Mouse (Mus musculus): ENCODE data around the gene Ercc1.

Gene Ercc1

GRCm38 (mm10) chr7:19399496-19400280 lies 55.1 kb downstream of the Ercc1 start:
- in situ Hi-C loops (cut with MboI; ENCODE audit: low pct_unique_long_range_greater_than_20kb in 1 of 2, low sequenced_read_pairs in 2 of 2, unreplicated experiment in 1 of 2) = loop anchor here in 1 of 2 experiments (25.0 kb wide), 1 partner anchor 388 kb away; the partner anchor contains the start of gene Cblc

GRCm38 (mm10) chr7:19400946-19401345 lies 56.4 kb downstream of the Ercc1 start:
- in situ Hi-C loops (cut with MboI; ENCODE audit: low pct_unique_long_range_greater_than_20kb in 1 of 2, low sequenced_read_pairs in 2 of 2, unreplicated experiment in 1 of 2) = loop anchor here in 1 of 2 experiments (25.0 kb wide), 1 partner anchor 386 kb away; the partner anchor contains the start of gene Cblc

GRCm38 (mm10) chr7:19402535-19403112 lies 58.0 kb downstream of the Ercc1 start:
- in situ Hi-C loops (cut with MboI; ENCODE audit: low pct_unique_long_range_greater_than_20kb in 1 of 2, low sequenced_read_pairs in 2 of 2, unreplicated experiment in 1 of 2) = loop anchor here in 1 of 2 experiments (25.0 kb wide), 1 partner anchor 385 kb away; the partner anchor contains the start of gene Cblc

GRCm38 (mm10) chr7:19403731-19404296 lies 59.2 kb downstream of the Ercc1 start, which contains the start of gene Klc3:
Gene Klc3, minus strand, starts transcription at chr7:19404104.
- in situ Hi-C loops (cut with MboI; ENCODE audit: low pct_unique_long_range_greater_than_20kb in 1 of 2, low sequenced_read_pairs in 2 of 2, unreplicated experiment in 1 of 2) = loop anchor here in 1 of 2 experiments (25.0 kb wide), 1 partner anchor 383 kb away; the partner anchor contains the start of gene Cblc

- in situ Hi-C loops (cut with MboI; ENCODE audit: low pct_unique_long_range_greater_than_20kb in 1 of 2, low sequenced_read_pairs in 2 of 2, unreplicated experiment in 1 of 2) = loop anchor here in 1 of 2 experiments (25.0 kb wide), 1 partner anchor 383 kb away; the partner anchor contains the start of gene Cblc
Observed at GRCm38 (mm10) chr7:19404476-19404875, 59.9 kb downstream of the Ercc1 start, which contains the start of gene Ckm. Gene Ckm, plus strand, starts transcription at chr7:19404776.

GRCm38 (mm10) chr7:19405417-19405816 lies 60.8 kb downstream of the Ercc1 start:
- in situ Hi-C loops (cut with MboI; ENCODE audit: low pct_unique_long_range_greater_than_20kb in 1 of 2, low sequenced_read_pairs in 2 of 2, unreplicated experiment in 1 of 2) = loop anchor here in 1 of 2 experiments (25.0 kb wide), 1 partner anchor 382 kb away; the partner anchor contains the start of gene Cblc

Data from mouse embryonic stem cell (cell line).